Mouse (Mus musculus) spleen, adult 2 months (tissue): ENCODE measurements around the gene Sbk2.

Experiments
- CTCF ChIP-seq: fragments of 200-500 bp; IDR thresholded peaks from 2 replicates; pipeline ENCODE4 v1.5.1; 2011; ENCODE audit warnings: mild to moderate bottlenecking, inconsistent platforms; ENCODE audit not compliant: insufficient read depth, insufficient read length, insufficient replicate concordance; ENCODE audit errors: extremely low read depth
- POLR2A ChIP-seq: fragments of 200-500 bp; IDR thresholded peaks from 2 replicates; pipeline ENCODE4 v1.6.1; 2011; ENCODE audit warnings: low read depth, low read length, inconsistent platforms

- TF ChIP-seq POLR2A, result no peak
- TF ChIP-seq CTCF, result no peak
Observed at GRCm38 (mm10) chr7:4901171-4901570, 63.0 kb downstream of the Sbk2 start.
